In the genomic region with DNA sequence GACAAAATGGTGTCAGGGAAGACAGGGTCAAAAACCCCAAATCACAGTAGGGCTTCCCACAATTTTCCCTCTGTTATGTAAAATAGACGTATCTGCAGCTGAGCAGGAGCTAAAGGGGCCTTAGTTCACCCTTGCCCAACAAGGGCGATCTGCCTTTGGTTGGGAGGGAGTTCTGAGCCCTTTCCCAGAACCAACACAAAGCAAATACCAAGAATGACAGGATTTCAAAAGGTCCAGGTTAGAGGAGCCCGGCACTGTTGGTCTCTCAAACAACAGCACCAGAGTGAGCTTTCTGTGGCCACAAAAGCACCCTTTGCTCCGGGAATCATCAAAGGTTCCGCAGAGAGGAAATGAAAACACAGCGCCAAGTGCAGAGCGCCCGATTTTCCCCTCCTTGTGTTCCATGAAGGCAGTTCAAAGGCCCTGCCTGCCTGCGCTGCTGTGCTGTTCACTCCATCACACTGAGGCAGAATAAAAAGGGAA, we compare ENCODE assay signal across 10 mouse cellular contexts. TPM values are rescaled to one million over a fixed set of nuclear protein-coding genes. Genes with fewer than 3 reads are reported as not detected.
A peak's percentile ranks its signal among the peaks of the same experiment; 100 is the strongest.
DNase-seq lines count a peak whose midpoint lies in the region; TF ChIP-seq lines count a peak whose summit lies in the region.
"Had no signal": no experiment of that assay in that cellular context is flagged by ENCODE, and none has a peak within 500 bp of the region (broad histone marks: within the 10 kb centered on the region; RNA-seq: fewer than 3 reads in every experiment).

No protein-coding gene starts in this region.

- 8% methylated on average over 9 of the region's 9 CpGs for WGBS in midbrain, embryonic 10.5 days

- H3K27ac ChIP-seq in ES-E14 (ENCODE audit: insufficient read depth, low read depth, low read length, poor library complexity, severe bottlenecking): no peak overlapping the region
- peak overlapping the region; percentile 87 for H3K27ac ChIP-seq in midbrain, embryonic 10.5 days (replicated peaks)
- H3K27ac ChIP-seq: kidney, postnatal 0 days had no signal

- peaks cover 4 to 14% of the 10 kb centered on the region in 2 experiments; a peak in 3 of 4 replicates for H3K4me1 ChIP-seq in ES-E14 (ENCODE audit: control insufficient read depth in 2 of 2, insufficient read depth in 2 of 2, low read length in 2 of 2, poor library complexity in 1 of 2)
- H3K4me1 ChIP-seq in midbrain, embryonic 10.5 days: peaks cover 72% of the 10 kb centered on the region

- H3K27me3 ChIP-seq in midbrain, embryonic 10.5 days (ENCODE audit: low read depth, poor library complexity, severe bottlenecking): no peaks in the 10 kb centered on the region

- no peaks in the 10 kb centered on the region for H3K9me3 ChIP-seq in ES-E14 (ENCODE audit: control insufficient read depth, insufficient read depth, low read depth, low read length)
- H3K9me3 ChIP-seq in midbrain, embryonic 10.5 days (replicated peaks): no peaks in the 10 kb centered on the region

- H3K36me3 ChIP-seq in ES-E14 (ENCODE audit: control insufficient read depth, insufficient read depth, low read length, poor library complexity, severe bottlenecking): no peaks in the 10 kb centered on the region
- H3K36me3 ChIP-seq in midbrain, embryonic 10.5 days: peaks cover 13% of the 10 kb centered on the region; the same call in 1 of the 2 replicates

- no peak overlapping the region for H3K9ac ChIP-seq in ES-E14 (ENCODE audit: insufficient read depth, low read depth, low read length, poor library complexity, severe bottlenecking)

- DNase-seq in adrenal gland, adult 2 months: peak; percentile 24
- DNase-seq in adrenal gland, postnatal 4 days (ENCODE audit: low spot score in 2 of 2): no peak
- peak; percentile 45 for DNase-seq in ES-E14 (ENCODE audit: low read depth, low spot score)
- DNase-seq in forelimb bud, embryonic 11.5 days (ENCODE audit: low read depth, low spot score): peak; percentile 32
- DNase-seq in midbrain, embryonic 10.5 days (ENCODE audit: low spot score): peak; percentile 82
- DNase-seq in thymus, postnatal 25 days: no peak
- no peak for DNase-seq in layer of hippocampus, adult 8-10 months (ENCODE audit: low spot score in 2 of 2)
- DNase-seq in cerebellum, adult 8-10 months: no peak
- DNase-seq: adrenal gland, postnatal 10 days had no signal

- H3K4me3 ChIP-seq in ES-E14 (ENCODE audit: insufficient read depth in 1 of 2, low read depth in 1 of 2, low read length in 2 of 2, poor library complexity in 1 of 2, severe bottlenecking in 1 of 2): no peak overlapping the region; a peak in 2 of 4 replicates
- peak overlapping the region; percentile 4; the same call in 1 of the 2 replicates for H3K4me3 ChIP-seq in midbrain, embryonic 10.5 days

- in situ Hi-C loops in ES-E14 (cut with MboI; ENCODE audit: low sequenced_read_pairs in 2 of 2, unreplicated experiment in 2 of 2): no loop called here

TF ChIP-seq in ES-E14, 5 proteins besides CTCF, POLR2A, EP300 and RAD21:
- TF ChIP-seq ZC3H11A (IDR thresholded peaks at IDR 0.05; ENCODE audit: borderline replicate concordance, low read depth, low read length) (no peak), MAFK (IDR thresholded peaks at IDR 0.05; ENCODE audit: insufficient read depth, low read depth, low read length) (no peak), ZNF384 (IDR thresholded peaks at IDR 0.05; ENCODE audit: low read depth, low read length) (no peak), CHD2 (IDR thresholded peaks at IDR 0.05; ENCODE audit: low read depth, low read length) (no peak), HCFC1 (IDR thresholded peaks at IDR 0.05; ENCODE audit: borderline replicate concordance, insufficient read depth, low read length) (no peak)

RNA-seq across cellular contexts. Expression of a gene that starts 57.3 kb away (rescaled TPM):
- 10 to 100 TPM in 1 of 2 experiments, 1 to 10 TPM in 1; 5.8 to 10.2 TPM for total RNA-seq in adrenal gland, adult 2 months (2021)
- polyA plus RNA-seq in adrenal gland, adult 2 months (2012; rRNA removed): 13.5 and 14.2 TPM in 2 replicates
- total RNA-seq in adrenal gland, postnatal 4 days (2021): 1 to 10 TPM; 7.9 to 8.6 TPM
- 5.1 and 5.9 TPM in 2 replicates for total RNA-seq in ES-E14 (2012; rRNA removed)
- 7.9 and 9.3 TPM in 2 replicates for polyA plus RNA-seq in midbrain, embryonic 10.5 days (2016; fragmentation: Nextera tagmentation; extraction: Ambion mirVana)
- 10 to 100 TPM; 32.3 to 41.6 (median 36.4) TPM for total RNA-seq in layer of hippocampus, adult 8-10 months (2022)

Comparison
In these comparisons a context has a peak if more than half of its experiments do, and no peak if none do; other contexts are left out.
1. DNase-seq: peak in adrenal gland, adult 2 months (single experiment), ES-E14 (single experiment), forelimb bud, embryonic 11.5 days (single experiment) and midbrain, embryonic 10.5 days (single experiment); none in adrenal gland, postnatal 4 days (0 of 2), thymus, postnatal 25 days (single experiment), layer of hippocampus, adult 8-10 months (0 of 2) and cerebellum, adult 8-10 months (single experiment).